Mouse (Mus musculus): ENCODE results near the gene Prpf8. TPM values are rescaled to one million over a fixed set of nuclear protein-coding genes. Genes with fewer than 3 reads are reported as not detected.

Prpf8 gene
- total RNA-seq, 2 experiments from 2014 or later: 78.7 to 89.4 TPM

GRCm38 (mm10) chr11:75529771-75530170 is 43.2 kb downstream of the Prpf8 start:
- intact Hi-C loops (cut with DNase I): loop anchor here (1.0 kb wide), 1 partner anchor 44 kb away; no protein-coding TSS in a partner anchor

DNA sequence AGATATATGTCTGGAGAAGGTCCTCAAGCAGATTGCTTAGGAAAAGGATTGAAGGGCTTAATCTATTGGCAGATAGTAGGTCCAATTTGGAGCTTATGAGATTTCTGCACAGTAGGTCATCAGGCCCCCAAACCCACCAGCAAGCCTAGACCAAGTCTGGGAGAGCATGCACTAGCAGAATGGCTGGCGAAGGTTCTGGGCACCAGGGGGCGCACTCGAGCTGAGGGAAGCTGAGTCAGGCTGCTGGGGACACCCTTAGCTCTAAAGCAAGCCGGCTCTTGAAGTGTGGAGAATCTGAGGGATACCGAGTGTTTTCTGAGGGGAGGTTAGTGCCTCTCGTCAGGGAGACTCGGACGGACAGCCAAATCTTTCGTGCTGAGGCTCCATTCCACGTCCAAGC is 43.7 kb downstream of the Prpf8 start:
- intact Hi-C loops (cut with DNase I): loop anchor here (1.0 kb wide), 1 partner anchor 43 kb away; no protein-coding TSS in a partner anchor
- peak; percentile 81 for DNase-seq (ENCODE audit: low spot score)

More at GRCm38 (mm10) chr11:75529771-75530170, 43.2 kb downstream of the Prpf8 start:
- no peak for DNase-seq (ENCODE audit: low spot score)

DNA sequence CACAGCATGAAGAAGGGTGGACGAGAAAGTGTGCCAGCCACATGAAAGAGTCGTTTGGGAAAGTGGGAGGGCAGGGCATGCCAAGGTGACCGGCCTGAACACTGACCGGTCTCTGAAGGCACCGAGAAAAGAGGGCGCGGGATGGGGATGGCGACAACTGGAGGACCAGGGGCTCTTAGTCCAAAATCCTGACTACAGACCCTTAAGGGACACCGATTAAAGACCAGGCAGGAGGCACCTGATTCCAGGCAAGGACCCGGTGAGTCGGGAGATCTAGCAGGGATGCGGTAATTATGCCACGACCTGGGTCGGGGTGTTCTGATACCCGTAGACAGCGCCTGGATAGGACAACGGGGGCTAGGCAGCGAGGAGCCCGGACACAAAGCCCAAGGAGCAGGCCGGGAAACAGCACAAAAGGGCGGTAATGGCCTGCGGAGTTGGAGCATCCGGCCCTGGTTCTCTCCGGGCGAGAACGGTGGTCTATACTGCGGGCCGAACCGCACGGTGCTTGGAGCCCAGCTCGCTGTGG is 44.3 kb downstream of the Prpf8 start:
- intact Hi-C loops (cut with DNase I): loop anchor here (1.0 kb wide), 1 partner anchor 42 kb away; no protein-coding TSS in a partner anchor

GRCm38 (mm10) chr11:75531469-75532242 is 45.0 kb downstream of the Prpf8 start, which contains the start of gene Slc43a2:
Gene Slc43a2 (plus strand): TSS chr11:75531694.
- intact Hi-C loops (cut with DNase I): no loop called here
- DNase-seq (ENCODE audit: low spot score): peak; percentile 89

More for the DNA sequence above, 44.3 kb downstream of the Prpf8 start:
- no peak for DNase-seq (ENCODE audit: low spot score)

DNA sequence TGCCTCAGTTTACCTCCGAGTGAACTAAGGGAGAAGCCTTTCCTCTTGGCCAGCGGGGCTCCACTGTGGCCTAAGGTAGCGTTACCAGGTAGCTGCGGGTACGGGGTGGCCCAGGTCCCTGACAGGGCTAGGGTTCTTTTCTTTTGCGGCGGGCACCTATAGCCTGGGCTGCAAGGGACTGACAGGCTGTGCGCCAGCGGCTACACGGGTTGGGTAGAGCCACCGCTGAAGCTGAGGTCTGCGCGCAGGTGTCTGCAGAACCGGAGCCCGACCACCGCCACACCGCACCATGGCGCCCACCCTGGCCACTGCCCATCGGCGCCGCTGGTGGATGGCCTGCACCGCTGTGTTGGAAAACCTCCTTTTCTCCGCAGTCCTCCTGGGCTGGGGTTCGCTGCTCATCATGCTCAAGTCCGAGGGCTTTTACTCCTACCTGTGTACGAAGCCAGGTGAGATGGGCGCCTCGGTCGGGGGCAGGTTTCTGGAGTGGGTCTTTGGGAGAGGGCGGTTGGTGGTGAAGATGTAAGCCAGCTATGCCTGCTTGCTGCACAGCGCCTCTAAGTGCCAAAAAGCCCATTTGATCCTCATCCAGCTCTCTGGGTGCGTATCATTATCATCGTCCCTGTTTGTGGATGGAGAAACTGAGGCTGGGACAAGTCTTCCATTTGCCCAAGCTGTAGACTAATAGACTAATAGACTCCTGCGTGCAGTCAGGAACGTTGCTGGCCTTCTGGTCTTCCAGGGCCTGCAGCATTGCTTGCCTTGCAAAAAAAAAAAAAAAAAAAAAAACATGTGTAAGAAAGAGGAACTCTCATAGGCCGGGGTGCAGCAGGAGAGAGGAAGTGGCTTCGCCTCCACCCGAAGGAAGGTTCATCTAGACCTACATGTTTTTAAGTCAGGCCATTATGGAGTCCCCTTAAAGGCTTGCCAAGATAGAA is 46.0 kb downstream of the Prpf8 start:
- no peak for DNase-seq (ENCODE audit: low spot score)
- intact Hi-C loops (cut with DNase I): no loop called here

- intact Hi-C loops (cut with DNase I): loop anchor here (2.0 kb wide), 1 partner anchor 15 kb away; no protein-coding TSS in a partner anchor
Observed at GRCm38 (mm10) chr11:75533314-75534015, 46.8 kb downstream of the Prpf8 start.

GRCm38 (mm10) chr11:75534286-75535033 is 47.8 kb downstream of the Prpf8 start:
- DNase-seq (ENCODE audit: low spot score): no peak
- intact Hi-C loops (cut with DNase I): loop anchor here (2.0 kb wide), 1 partner anchor 14 kb away; no protein-coding TSS in a partner anchor

More at GRCm38 (mm10) chr11:75533314-75534015, 46.8 kb downstream of the Prpf8 start:
- DNase-seq (ENCODE audit: low spot score): no peak

GRCm38 (mm10) chr11:75535106-75535795 is 48.6 kb downstream of the Prpf8 start:
- no peak for DNase-seq (ENCODE audit: low spot score)
- intact Hi-C loops (cut with DNase I): loop anchor here (2.0 kb wide), 1 partner anchor 14 kb away; no protein-coding TSS in a partner anchor

DNA sequence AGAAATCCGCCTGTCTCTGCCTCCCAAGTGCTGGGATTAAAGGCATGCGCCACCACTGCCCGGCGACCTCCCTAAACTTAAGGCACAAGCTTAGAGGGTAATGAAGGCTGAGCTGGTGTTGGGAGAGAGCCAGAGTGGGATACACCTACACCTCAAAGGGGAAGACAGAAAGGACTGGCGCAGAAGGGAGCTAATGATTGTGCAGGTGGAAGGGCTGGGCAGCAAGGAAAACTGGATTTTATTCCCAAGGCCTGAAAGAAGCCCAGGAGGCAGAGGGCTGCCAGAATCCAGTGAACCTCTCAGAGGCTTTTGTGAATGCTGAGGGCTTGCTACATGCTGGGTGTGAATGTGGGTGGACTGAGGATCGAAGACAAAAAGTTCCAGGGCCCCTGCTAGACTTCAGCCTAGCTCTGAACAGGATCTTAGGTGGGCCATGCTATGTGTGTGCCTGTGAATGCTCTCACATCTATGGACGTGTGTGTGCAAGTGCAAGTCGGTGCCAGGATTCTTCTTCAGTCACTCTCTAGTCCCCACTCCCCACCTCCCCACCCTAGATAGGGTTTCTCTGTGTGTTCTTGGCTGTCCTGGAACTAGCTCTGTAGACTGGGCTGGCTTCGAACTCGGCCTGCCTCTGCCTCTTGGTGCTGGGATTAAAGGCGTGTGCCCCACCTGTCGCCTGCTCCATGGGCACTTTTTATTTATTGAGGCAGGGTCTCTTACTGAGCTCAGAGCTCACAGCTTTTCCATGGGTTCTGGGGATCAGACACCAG is 49.8 kb downstream of the Prpf8 start:
- DNase-seq (ENCODE audit: low spot score): no peak
- intact Hi-C loops (cut with DNase I): no loop called here

GRCm38 (mm10) chr11:75537025-75537414 is 50.4 kb downstream of the Prpf8 start:
- intact Hi-C loops (cut with DNase I): no loop called here
- no peak for DNase-seq (ENCODE audit: low spot score)

DNA sequence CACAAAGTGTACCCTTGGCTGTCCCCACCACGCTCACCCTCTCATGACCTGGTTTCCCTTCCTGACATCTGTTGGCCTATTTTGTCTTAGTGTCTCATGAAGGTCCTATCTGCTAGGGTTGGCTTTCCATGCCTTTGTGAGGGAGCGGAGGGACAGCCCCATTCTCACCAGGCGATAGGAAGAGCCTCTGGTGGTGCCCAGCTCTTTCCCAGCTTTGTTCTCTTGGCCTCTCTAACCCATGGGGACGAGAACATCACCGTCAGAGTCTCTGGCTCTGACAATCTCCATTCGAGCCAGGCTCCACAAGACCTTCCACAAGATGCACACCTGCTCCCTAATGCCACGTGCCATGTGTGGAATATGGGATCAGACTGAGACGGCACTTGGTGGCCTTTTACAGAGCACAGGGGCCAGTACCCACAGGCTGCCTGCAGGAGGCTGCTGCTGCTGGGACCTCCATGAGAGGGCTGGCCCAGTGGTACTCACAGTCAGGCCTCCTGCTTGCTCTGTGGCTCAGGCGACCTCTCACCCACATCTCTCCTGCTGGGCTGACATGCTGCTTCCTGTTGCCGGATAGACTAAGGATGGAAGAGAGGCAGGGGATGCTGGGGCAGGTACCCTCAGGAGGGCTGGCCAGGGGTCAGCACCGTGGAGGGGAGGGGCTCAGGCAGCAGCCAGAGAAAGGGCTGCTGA is 51.0 kb downstream of the Prpf8 start:
- intact Hi-C loops (cut with DNase I): no loop called here
- no peak for DNase-seq (ENCODE audit: low spot score)

DNA sequence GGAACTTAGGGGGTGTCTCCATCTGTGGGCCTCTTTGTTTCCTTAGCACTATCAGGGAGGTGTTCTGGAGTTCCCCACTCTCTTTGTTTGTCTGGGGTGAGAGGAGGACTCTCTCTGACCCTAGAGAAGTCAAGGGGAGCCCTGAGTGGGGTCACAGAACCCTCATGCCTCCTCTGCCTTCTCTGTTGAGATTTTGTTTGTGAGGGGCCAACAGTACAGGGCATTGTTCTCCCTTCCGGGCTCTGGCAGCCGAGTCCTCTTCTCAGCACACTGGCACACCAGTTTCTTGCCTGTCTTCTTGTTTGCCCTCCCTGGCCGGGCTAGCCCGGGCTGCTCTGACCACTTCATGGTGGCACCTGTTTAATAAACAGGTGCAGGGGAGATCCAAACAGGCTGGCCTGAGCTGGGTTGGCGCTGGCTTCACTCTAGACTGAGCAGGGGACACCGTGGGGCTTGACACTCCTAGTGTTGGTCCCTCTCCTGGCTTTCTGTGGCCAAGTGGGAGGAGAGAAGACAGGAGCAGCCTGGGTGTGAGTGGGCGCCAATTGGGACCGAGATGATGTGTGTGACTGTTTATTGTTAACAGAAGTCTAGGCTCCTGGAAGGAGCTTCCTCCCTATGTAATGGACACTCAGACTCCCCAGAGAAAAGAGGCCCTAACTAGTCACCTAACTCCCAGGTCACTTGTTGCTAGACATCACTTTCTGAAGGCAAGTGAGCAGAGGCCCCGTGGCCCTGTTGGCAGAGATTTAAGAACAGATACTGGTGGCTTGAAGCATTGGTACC is 51.8 kb downstream of the Prpf8 start:
- intact Hi-C loops (cut with DNase I): no loop called here
- DNase-seq (ENCODE audit: low spot score): no peak

DNA sequence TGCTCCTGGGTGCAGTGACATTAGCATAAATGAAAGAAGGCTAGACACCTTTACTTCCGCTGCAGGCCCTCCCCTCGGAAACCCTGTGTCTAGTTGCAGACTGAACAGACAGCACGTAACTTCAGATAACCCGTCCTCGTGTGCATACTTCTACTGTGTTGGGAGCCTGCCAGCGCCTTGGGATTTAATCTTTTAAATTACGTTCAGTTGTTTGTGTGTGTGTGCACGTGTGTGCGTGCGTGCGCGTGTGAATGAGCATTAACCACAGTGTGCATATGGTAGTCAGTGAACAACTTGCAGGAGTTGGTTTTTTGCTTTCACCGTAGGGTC is 52.3 kb downstream of the Prpf8 start:
- DNase-seq (ENCODE audit: low spot score): no peak
- intact Hi-C loops (cut with DNase I): no loop called here

- DNase-seq (ENCODE audit: low spot score): no peak
- intact Hi-C loops (cut with DNase I): no loop called here
Observed at GRCm38 (mm10) chr11:75540209-75540608, 53.6 kb downstream of the Prpf8 start.

DNA sequence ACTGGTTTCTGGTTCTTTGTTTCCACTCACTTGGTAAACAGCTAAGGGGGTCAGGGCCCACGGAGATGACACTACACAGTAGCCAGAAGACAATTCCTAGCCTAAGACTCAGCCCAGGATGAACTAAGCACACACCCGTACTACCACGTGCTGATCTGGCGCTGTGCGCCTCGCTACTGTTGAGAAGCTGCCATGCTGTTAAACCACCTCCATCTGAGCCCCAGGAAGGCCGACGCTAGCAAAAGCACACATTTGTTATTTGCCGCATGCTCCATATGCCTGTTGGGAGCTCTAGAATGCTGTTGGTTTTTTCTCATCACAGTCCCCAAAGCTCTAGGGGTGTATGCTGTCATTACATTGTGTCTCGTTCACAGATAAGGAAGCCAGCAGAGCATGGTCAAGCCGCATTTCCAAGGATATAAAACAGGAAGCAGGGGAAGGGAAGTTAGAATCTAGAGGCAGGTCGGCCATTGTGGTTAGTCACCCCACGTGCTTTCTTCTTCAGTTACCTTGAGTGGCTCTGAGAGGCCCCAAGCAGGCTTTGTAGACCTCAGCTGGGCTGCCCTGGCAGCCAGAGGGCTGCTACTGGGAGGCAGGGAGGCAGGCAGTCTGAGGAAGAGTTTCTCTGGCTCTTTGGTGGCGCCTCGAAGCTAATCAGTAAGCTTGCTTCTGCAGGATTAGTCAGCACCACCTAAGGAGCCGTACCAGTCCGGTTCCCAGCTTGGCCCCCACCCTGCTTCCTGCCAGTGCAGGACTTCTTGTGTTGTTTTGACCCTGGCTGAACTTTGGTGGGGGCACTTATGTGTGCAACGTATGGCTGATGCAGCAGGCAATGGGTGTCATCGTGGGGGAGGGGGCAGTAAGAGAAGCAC is 54.3 kb downstream of the Prpf8 start:
- intact Hi-C loops (cut with DNase I): no loop called here
- DNase-seq (ENCODE audit: low spot score): no peak

Data from heart, postnatal 25 days (tissue).